Mouse (Mus musculus): ENCODE results near the gene Tceal1.

The Tceal1 gene

DNA sequence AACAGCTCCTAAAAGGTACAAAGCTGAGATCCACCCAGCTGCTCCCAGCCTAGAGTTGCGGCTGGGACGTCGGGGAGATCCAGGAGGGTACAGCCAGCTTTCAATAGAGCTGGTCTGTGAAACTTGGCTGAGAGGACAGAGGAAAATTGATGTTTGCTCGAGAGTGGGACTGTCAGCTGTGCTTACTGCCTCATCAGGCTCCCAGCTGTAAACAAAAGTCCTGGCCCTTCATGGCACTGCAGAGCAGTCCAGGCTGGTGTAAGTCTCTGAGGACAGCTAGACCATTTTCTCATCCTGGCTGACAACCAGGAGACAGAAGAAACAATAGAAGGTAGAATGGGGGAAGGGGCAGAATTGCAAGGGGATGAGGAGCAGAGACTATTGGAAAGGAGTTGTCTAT is 41.5 kb downstream of the Tceal1 start:
- DNase-seq (ENCODE audit: inconsistent age in 2 of 2, low spot score in 1 of 2) = no peak

DNA sequence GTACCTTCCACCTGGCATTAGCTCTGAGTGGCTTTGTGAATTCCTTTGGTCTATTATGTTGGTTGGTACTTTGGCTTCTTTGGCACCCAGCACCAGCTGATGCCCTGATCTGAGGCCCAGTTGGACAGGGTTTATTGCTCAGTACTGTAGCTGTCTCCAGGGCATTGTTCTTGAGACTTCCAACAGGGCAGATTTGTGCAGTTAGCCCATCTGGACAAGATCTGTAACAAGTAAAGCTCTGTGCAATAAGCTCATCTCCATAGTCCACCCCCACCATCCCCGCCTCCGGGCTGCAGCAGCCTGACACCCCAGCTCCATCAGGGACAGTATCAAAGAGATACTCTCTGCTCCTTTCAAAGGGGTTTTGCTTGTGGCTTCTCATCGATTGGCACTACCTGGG is 47.7 kb downstream of the Tceal1 start:
- DNase-seq (ENCODE audit: inconsistent age in 2 of 2, low spot score in 1 of 2) = no peak
